Comparison of ENCODE assay signal across 8 mouse cellular contexts in genomic region chr6:39066935-39067578, GRCm38 (mm10). TPM values are rescaled to one million over a fixed set of nuclear protein-coding genes. Genes with fewer than 3 reads are reported as not detected.
DNase-seq lines count a peak whose midpoint lies in the region; ATAC-seq lines count a peak whose summit lies in the region.

No protein-coding gene starts in this region.

- no peaks in the 10 kb centered on the region for H3K27me3 ChIP-seq in heart, embryonic 12.5 days (replicated peaks)
- no peaks in the 10 kb centered on the region for H3K27me3 ChIP-seq in kidney, embryonic 14.5 days (ENCODE audit: control insufficient read depth, insufficient read depth, low read length)
- H3K27me3 ChIP-seq in limb, embryonic 13.5 days, result no peaks in the 10 kb centered on the region
- no peaks in the 10 kb centered on the region for H3K27me3 ChIP-seq in midbrain, embryonic 16.5 days (ENCODE audit: control insufficient read depth, insufficient read depth, low read depth, low read length)

- peak; percentile 66 to 86 for DNase-seq in heart, adult 18-20 months
- DNase-seq in embryo, embryonic 10.5 days (ENCODE audit: low spot score), result peak; percentile 92
- peak; percentile 22 for DNase-seq in gastrocnemius, postnatal 25 days
- peak; percentile 47 to 83 for DNase-seq in spleen, postnatal 10 days (ENCODE audit: low spot score in 2 of 2)

- no peak overlapping the region for H3K4me3 ChIP-seq in heart, embryonic 12.5 days
- H3K4me3 ChIP-seq in kidney, embryonic 14.5 days (ENCODE audit: low read length), result no peak overlapping the region
- no peak overlapping the region for H3K4me3 ChIP-seq in limb, embryonic 13.5 days
- no peak overlapping the region for H3K4me3 ChIP-seq in midbrain, embryonic 16.5 days (ENCODE audit: low read depth, low read length)

- no peaks in the 10 kb centered on the region for H3K9me3 ChIP-seq in heart, embryonic 12.5 days (replicated peaks)
- no peaks in the 10 kb centered on the region for H3K9me3 ChIP-seq in kidney, embryonic 14.5 days (ENCODE audit: control insufficient read depth, low read length)
- H3K9me3 ChIP-seq in limb, embryonic 13.5 days, result no peaks in the 10 kb centered on the region
- no peaks in the 10 kb centered on the region for H3K9me3 ChIP-seq in midbrain, embryonic 16.5 days (replicated peaks; ENCODE audit: control insufficient read depth, low read length, poor library complexity, severe bottlenecking)

- ATAC-seq in heart, embryonic 12.5 days (ENCODE audit: insufficient number of reproducible peaks, low FRiP score), result no peak
- peak; percentile 73 for ATAC-seq in kidney, embryonic 14.5 days (ENCODE audit: low FRiP score, low TSS enrichment)
- ATAC-seq in limb, embryonic 13.5 days (ENCODE audit: low FRiP score, low read depth), result peak; percentile 64
- peak; percentile 82 for ATAC-seq in midbrain, embryonic 16.5 days

- 37% methylated on average over 12 of the region's 12 CpGs for WGBS in heart, embryonic 12.5 days
- WGBS in kidney, embryonic 14.5 days, result 51% methylated on average over 12 of the region's 12 CpGs
- 47% methylated on average over 12 of the region's 12 CpGs for WGBS in limb, embryonic 13.5 days
- WGBS in midbrain, embryonic 16.5 days, result 44% methylated on average over 12 of the region's 12 CpGs

- H3K9ac ChIP-seq in heart, embryonic 12.5 days, result no peak overlapping the region
- H3K9ac ChIP-seq in kidney, embryonic 14.5 days (ENCODE audit: low read depth, low read length), result no peak overlapping the region
- H3K9ac ChIP-seq in limb, embryonic 13.5 days, result no peak overlapping the region
- H3K9ac ChIP-seq in midbrain, embryonic 16.5 days (ENCODE audit: low read depth, low read length), result no peak overlapping the region

- H3K27ac ChIP-seq in heart, embryonic 12.5 days (ENCODE audit: poor library complexity, severe bottlenecking), result no peak overlapping the region
- H3K27ac ChIP-seq in kidney, embryonic 14.5 days (ENCODE audit: low read depth, low read length), result no peak overlapping the region
- H3K27ac ChIP-seq in limb, embryonic 13.5 days, result no peak overlapping the region
- H3K27ac ChIP-seq in midbrain, embryonic 16.5 days (ENCODE audit: low read length), result no peak overlapping the region

- peaks cover 4% of the 10 kb centered on the region; the same call in 1 of the 2 replicates for H3K4me1 ChIP-seq in heart, embryonic 12.5 days (replicated peaks)
- H3K4me1 ChIP-seq in kidney, embryonic 14.5 days (ENCODE audit: control insufficient read depth, insufficient read depth, low read length), result no peaks in the 10 kb centered on the region
- peaks cover 9% of the 10 kb centered on the region for H3K4me1 ChIP-seq in limb, embryonic 13.5 days
- H3K4me1 ChIP-seq in midbrain, embryonic 16.5 days (ENCODE audit: control insufficient read depth, insufficient read depth, low read length), result no peaks in the 10 kb centered on the region

- H3K36me3 ChIP-seq in heart, embryonic 12.5 days, result no peaks in the 10 kb centered on the region
- H3K36me3 ChIP-seq in kidney, embryonic 14.5 days (ENCODE audit: control insufficient read depth, insufficient read depth, low read length), result no peaks in the 10 kb centered on the region
- H3K36me3 ChIP-seq in limb, embryonic 13.5 days, result no peaks in the 10 kb centered on the region
- no peaks in the 10 kb centered on the region for H3K36me3 ChIP-seq in midbrain, embryonic 16.5 days (ENCODE audit: control insufficient read depth, insufficient read depth, low read length)

- no peak overlapping the region for H3K4me2 ChIP-seq in heart, embryonic 12.5 days
- no peak overlapping the region for H3K4me2 ChIP-seq in kidney, embryonic 14.5 days (replicated peaks; ENCODE audit: low read depth, low read length)
- no peak overlapping the region for H3K4me2 ChIP-seq in limb, embryonic 13.5 days (replicated peaks)
- no peak overlapping the region for H3K4me2 ChIP-seq in midbrain, embryonic 16.5 days (ENCODE audit: low read length)

RNA-seq across cellular contexts. Expression of gene Parp12, which starts 51.1 kb away (rescaled TPM):
- total RNA-seq in heart, adult 18-20 months (2021), result 10 to 100 TPM; 10.9 to 11.5 TPM
- polyA plus RNA-seq in heart, embryonic 12.5 days (2016; fragmentation: Nextera tagmentation; extraction: Ambion mirVana), result 10.3 and 10.6 TPM in 2 replicates
- 1 to 10 TPM; 3.4 to 3.5 TPM for total RNA-seq in gastrocnemius, postnatal 25 days (2021)
- 3.7 and 7.4 TPM in 2 replicates for polyA plus RNA-seq in kidney, embryonic 14.5 days (2014; fragmentation: Nextera tagmentation; extraction: Ambion mirVana)
- 7.7 and 8.5 TPM in 2 replicates for polyA plus RNA-seq in limb, embryonic 13.5 days (2015; fragmentation: Nextera tagmentation; extraction: Ambion mirVana)
- polyA plus RNA-seq in midbrain, embryonic 16.5 days (2015; fragmentation: Nextera tagmentation; extraction: Ambion mirVana), result 1.5 and 1.9 TPM in 2 replicates

Comparison
In these comparisons a context has a peak if more than half of its experiments do, and no peak if none do; other contexts are left out.
1. DNase-seq: peak in every context shown above with its lines; median percentile 92 in embryo, embryonic 10.5 days; 76 in heart, adult 18-20 months; 65 in spleen, postnatal 10 days; 22 in gastrocnemius, postnatal 25 days.